Mouse (Mus musculus): ENCODE data around the gene Eml3. TPM values are rescaled to one million over a fixed set of nuclear protein-coding genes. Genes with fewer than 3 reads are reported as not detected.

Eml3 gene
- polyA plus RNA-seq, 1 experiment from 2014 or later, result 12.8 TPM

DNA sequence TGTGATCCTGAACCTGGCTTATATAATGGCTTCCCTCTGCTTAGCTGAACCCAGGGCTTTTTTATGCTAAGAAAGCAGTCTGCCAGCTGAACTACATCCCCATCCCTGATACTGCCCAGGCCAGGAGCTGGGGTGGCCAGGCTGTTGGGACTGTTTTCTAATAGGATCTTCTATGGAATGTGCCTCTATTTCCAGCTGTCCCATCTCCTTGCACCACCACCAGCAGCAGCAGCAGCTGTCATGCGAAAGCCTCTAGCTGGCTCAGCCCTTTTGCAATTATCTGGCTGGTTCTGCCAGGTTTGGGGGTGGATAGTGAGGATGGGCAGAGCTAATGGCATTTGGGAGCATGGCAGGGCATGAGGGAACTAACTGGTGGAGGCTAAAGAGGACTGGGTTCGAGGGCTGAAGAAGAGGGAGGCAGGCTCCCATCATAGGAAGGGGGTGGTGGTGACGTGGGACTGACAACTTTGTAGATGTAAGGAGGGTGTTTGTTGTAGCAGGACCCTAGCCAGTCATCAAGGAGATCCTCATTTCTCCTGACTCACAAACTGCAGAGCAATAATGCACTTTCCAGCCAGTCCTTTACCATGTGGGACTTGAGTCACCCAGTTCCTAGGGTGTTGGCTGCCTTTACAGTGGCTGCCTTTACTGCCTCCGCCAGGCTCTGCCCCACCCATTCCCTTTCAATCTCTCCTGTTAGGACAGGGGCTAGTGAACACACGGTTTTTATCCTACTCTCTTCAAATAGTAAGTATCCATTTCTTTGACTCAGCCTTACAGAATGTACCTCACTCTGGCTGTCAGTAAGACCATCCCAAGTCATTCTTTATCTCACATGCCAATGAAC is 53.2 kb downstream of the Eml3 start:
- no peak overlapping the region for H3K9ac ChIP-seq
- 64% methylated on average over 5 of the region's 5 CpGs for WGBS
- H3K4me3 ChIP-seq, result no peak overlapping the region
- H3K27me3 ChIP-seq, result no peaks in the 10 kb centered on the region
- H3K4me1 ChIP-seq (replicated peaks), result peaks cover 24% of the 10 kb centered on the region
- no peak for ATAC-seq (ENCODE audit: low FRiP score, low read depth)
- H3K36me3 ChIP-seq, result peaks cover 28% of the 10 kb centered on the region
- no peak overlapping the region for H3K4me2 ChIP-seq
- H3K9me3 ChIP-seq, result no peaks in the 10 kb centered on the region
- no peak overlapping the region for H3K27ac ChIP-seq (replicated peaks)

DNA sequence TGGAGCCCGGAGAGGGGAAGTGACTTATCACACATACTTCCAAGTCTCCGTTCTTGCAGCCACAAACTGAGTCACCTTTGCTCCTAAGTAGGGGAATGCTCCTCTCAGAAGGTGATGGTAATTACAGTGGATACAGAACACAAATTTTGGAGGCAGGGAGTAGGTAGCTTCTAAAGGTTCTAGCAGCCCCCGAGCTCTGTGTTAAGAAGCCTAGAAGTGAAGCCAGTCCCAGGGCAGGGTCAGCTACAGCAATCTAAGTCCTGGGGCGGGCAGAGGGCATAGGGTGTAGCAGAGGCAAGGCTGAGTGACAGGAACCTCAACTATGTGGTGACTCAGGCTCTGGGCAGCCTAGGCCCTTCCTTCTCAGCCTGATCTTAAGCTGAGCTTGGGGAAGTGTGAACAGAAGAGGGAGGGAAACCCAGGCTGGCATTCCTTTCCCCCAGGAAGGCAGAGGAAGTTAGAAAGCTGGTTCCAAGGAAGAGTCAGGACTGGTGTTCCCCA is 53.8 kb downstream of the Eml3 start:
- Histone ChIP-seq H3K36me3 (peaks cover 22% of the 10 kb centered on the region), H3K9me3 (no peaks in the 10 kb centered on the region), H3K27me3 (peaks cover 5% of the 10 kb centered on the region), H3K4me2 (no peak overlapping the region), H3K27ac (replicated peaks) (no peak overlapping the region), H3K4me1 (replicated peaks) (peaks cover 24% of the 10 kb centered on the region), H3K9ac (no peak overlapping the region), H3K4me3 (no peak overlapping the region)
- no peak for ATAC-seq (ENCODE audit: low FRiP score, low read depth)
- 47% methylated on average over 4 of the region's 4 CpGs for WGBS

DNA sequence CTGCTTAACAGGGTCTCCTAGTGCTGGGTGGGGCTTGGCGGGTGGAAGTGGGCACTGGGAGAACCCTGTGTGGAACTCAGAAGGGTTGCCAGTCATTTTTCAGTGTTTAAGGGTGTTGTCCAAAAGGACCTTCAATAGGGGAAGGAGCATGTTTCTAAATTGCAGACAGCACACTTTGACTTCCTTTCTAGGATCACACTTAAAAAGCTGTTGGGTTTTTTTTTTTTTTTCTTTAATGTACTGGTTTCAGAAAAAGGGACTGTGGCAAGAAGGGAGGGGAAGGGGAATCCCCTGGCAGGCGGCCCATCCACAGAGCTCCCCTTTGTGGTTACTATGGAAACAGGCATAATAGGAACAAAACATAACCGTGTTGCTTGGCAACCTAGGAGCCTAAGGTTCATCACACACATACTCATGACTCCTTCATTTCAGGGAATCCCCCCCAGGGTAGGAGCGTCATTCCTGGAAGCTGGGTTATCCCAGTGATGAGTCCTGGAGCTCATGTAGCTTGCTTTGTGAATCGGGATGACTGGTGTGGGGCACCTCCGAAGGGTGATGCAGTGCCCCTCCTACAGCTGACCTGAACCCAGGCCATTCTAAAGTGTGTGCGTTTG is 55.0 kb downstream of the Eml3 start:
- peaks cover 16% of the 10 kb centered on the region for H3K27me3 ChIP-seq
- peaks cover 10% of the 10 kb centered on the region for H3K36me3 ChIP-seq
- H3K9me3 ChIP-seq, result no peaks in the 10 kb centered on the region
- peak overlapping the region; percentile 35; the same call in 1 of the 2 replicates for H3K4me2 ChIP-seq
- peak; percentile 76 for ATAC-seq (ENCODE audit: low FRiP score, low read depth)
- H3K9ac ChIP-seq, result no peak overlapping the region
- peak overlapping the region; percentile 62; the same call in 1 of the 2 replicates for H3K27ac ChIP-seq (replicated peaks)
- H3K4me3 ChIP-seq, result no peak overlapping the region
- H3K4me1 ChIP-seq (replicated peaks), result peaks cover 32% of the 10 kb centered on the region
- 3% methylated on average over 7 of the region's 7 CpGs for WGBS

DNA sequence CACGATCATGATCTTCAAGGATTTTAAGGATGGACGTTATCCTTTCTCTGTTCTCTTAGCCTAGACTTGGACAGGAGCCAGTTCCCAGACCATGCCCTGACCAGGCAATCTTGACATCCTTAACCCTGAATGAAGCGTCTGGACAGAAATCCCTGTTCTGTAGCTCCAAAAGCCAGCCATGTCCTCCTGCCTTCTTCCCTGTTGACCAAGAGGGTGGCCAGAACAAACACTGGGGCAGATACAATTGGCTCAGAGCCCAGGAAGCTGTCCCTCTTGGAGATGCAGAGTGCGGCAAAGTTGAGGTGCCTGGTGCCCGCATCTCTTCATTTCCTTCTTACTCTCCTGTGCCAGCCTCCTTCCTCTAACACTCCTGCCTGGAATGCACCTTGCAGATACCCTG is 56.5 kb downstream of the Eml3 start:
- Histone ChIP-seq H3K36me3 (no peaks in the 10 kb centered on the region), H3K9ac (no peak overlapping the region), H3K27ac (replicated peaks) (no peak overlapping the region), H3K27me3 (peaks cover 31% of the 10 kb centered on the region), H3K9me3 (no peaks in the 10 kb centered on the region), H3K4me1 (replicated peaks) (peaks cover 47% of the 10 kb centered on the region), H3K4me2 (no peak overlapping the region), H3K4me3 (no peak overlapping the region)
- 53% methylated on average over 5 of the region's 5 CpGs for WGBS
- ATAC-seq (ENCODE audit: low FRiP score, low read depth), result no peak

DNA sequence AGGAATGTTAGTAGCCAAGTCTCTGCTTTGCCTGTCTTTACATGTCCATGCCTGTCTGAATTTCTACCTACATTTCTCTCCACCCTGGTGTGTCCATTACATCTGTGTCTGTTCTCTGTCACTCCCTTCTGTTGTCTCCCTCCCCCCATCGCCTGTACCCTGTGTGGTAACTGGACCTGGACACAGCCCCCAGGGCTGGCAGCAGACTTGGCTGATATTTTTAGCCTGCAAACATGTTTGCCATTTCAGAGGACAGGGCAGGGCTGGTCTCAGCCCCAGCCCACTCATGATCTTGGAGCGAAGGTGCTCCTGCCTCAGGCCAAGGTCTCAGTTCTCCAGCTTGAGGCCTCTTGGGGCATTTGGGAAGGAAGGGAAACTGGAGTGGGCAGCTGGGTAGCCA is 58.5 kb downstream of the Eml3 start:
- no peaks in the 10 kb centered on the region for H3K36me3 ChIP-seq
- H3K4me3 ChIP-seq, result no peak overlapping the region
- H3K4me2 ChIP-seq, result no peak overlapping the region
- H3K27ac ChIP-seq (replicated peaks), result no peak overlapping the region
- no peak overlapping the region for H3K9ac ChIP-seq
- no peaks in the 10 kb centered on the region for H3K9me3 ChIP-seq
- ATAC-seq (ENCODE audit: low FRiP score, low read depth), result no peak
- H3K4me1 ChIP-seq (replicated peaks), result peaks cover 52% of the 10 kb centered on the region
- WGBS, result 55% methylated on average over 2 of the region's 2 CpGs
- H3K27me3 ChIP-seq, result peaks cover 36% of the 10 kb centered on the region

DNA sequence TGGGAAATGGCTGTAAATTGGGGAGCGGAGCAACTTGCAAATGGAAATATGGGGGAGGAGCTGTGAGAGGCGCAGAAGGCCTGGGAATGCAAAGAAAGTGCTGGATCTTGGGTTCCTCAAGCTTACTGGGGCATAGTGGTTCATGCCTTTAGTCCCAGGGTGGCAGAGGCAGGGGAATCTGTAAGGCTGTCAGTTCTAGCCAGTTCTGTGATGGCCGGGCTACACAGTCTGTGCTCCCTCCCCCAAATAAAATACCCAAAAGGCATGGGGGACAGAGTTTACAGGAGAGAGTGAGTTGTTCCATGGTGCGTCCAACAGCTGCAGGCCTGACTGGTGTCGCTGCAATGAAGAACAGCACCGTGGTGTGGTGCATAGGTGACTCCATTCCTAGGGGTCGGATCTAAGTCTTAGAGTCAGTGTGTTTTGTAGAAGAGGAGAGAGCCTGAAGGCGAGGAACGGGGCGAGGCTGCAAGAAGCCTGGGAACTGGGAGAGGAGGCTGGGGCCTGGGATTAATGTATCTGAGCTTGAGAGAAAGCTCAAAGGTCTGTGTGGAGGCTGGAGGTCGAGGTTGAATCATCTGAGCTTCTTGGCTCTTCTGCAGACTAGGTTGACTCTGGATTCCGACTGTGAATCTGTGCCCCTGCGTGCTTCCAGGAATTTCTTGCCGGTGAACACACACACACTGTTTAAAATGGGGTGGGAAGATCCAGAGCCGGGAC is 59.2 kb downstream of the Eml3 start:
- Histone ChIP-seq H3K27me3 (peaks cover 36% of the 10 kb centered on the region), H3K4me2 (peak overlapping the region; percentile 74), H3K4me3 (peak overlapping the region; percentile 49), H3K36me3 (no peaks in the 10 kb centered on the region), H3K9me3 (no peaks in the 10 kb centered on the region), H3K4me1 (replicated peaks) (peaks cover 48% of the 10 kb centered on the region), H3K27ac (replicated peaks) (no peak overlapping the region), H3K9ac (peak overlapping the region; percentile 34; the same call in 1 of the 2 replicates)
- no peak for ATAC-seq (ENCODE audit: low FRiP score, low read depth)
- WGBS, result 20% methylated on average over 15 of the region's 15 CpGs

DNA sequence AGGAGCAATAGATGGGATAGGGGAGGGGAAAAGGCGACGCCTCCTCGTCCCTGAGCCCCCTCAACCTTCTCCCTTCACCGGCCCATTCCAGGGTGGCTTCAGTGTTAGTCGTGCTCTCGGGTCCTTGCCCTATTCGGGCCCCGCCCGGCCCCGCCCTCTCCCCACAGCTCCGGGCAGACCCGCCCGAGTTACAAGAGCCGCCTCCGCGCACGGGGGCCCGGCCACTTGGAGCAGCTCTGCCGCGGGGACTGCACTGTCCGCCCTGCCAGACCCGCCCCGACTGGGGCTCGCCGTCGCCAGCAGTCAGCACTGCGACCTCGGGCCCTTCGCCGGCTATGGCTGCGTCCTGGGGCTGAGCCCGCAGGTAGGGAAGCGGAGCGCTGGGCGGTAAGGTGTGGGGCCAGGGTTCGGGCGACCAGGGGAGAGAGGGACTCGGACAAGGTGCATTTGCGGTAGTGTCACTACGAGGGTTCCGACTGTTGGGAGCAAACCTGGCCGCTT is 59.8 kb downstream of the Eml3 start, which contains the start of gene Ahnak:
TSS of gene Ahnak (plus strand) at position 219 of the 501 bp plus-strand sequence.
- peak; percentile 7; the same call in 1 of the 2 replicates for ATAC-seq (ENCODE audit: low FRiP score, low read depth)
- Histone ChIP-seq H3K4me2 (peak within 1 kb of the TSS; percentile 74), H3K27ac (replicated peaks) (peak within 1 kb of the TSS; percentile 63), H3K9ac (peak within 1 kb of the TSS; percentile 34), H3K4me1 (replicated peaks) (peaks cover 42% of the 10 kb centered on the region), H3K27me3 (peaks cover 36% of the 10 kb centered on the region), H3K4me3 (peak within 1 kb of the TSS; percentile 49), H3K9me3 (no peaks in the 10 kb centered on the region), H3K36me3 (no peaks in the 10 kb centered on the region)
- under 1% methylated on average over 38 of the region's 42 CpGs for WGBS

DNA sequence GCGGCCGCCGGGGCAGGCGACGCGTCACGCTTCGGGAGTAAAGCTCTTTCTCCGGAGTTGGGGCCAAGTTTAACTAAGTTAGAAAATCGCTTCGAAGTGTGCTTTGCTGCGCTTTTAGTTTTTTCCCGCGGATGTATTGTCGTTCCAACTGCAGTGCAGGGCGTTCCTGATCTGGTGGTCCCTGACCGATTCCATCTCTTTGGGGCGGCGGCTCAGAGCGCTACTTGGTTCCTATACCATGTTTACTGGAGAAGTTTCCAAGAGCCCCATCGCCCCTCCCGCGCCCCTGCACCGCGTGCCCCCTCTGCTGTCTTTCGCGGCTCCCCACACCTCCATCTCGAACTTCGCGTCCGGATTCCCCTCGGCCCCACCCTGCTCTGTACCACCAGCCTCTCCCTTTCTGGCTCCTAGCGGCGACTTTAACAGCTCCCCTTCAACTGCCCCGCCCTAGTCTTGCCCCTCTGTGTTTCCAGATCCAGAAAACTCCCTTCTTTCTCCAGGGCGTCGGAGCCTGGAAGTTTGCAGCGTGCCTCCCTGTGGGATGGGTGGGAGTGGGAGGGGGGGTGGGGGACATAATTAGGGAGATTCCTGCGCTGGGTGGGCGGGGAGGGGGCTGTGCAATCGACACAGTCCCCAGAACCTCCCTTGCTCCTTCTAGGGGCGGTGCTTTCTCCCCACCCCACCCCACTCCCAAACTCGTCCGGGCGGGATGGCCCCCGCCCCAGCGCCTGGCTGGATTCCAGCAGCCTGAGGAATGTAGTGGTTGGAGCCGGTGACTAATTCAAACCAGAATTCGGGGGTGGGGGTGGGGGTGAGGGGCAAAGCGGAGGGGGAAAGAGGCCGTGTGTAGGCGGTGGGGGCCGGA is 60.4 kb downstream of the Eml3 start:
- peaks cover 36% of the 10 kb centered on the region for H3K4me1 ChIP-seq (replicated peaks)
- H3K4me2 ChIP-seq, result peak overlapping the region; percentile 74
- peak overlapping the region; percentile 34 for H3K9ac ChIP-seq
- peak; percentile 51; the same call in 1 of the 2 replicates for ATAC-seq (ENCODE audit: low FRiP score, low read depth)
- under 1% methylated on average over 53 of the region's 53 CpGs for WGBS
- no peaks in the 10 kb centered on the region for H3K36me3 ChIP-seq
- H3K4me3 ChIP-seq, result peak overlapping the region; percentile 49
- H3K9me3 ChIP-seq, result no peaks in the 10 kb centered on the region
- H3K27ac ChIP-seq (replicated peaks), result peak overlapping the region; percentile 63
- H3K27me3 ChIP-seq, result peaks cover 36% of the 10 kb centered on the region

DNA sequence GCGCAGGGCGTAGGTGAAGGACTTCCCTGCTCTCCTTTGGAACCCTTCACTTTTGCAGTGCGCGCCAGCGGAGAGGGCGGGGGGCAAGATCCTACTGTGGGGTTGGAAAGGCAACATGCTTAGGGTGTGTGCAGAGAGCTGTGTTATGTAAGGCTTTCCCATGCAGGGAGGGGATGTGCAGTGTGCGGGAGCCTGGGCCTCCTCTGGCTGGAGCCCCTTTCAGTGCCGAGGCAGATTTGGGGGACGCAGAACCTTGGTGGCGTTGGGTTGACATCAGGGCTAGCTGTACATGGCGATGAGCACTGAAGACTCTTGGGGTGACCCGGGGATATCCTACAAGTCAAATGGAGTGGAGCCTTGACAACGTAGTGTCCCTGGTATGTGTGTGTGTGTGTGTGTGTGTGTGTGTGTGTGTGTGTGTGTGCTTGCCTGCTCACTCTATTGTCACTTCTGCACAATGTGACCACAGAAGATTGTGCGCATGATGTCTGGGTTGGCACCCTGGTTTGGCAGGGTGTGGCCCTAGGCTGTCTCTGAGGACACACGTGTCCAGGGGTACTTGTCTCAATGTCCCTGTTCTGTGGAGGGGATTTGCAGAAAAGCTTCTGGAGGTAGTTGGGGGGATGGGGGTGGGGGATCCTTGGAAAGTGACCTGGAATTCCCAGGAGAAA is 61.2 kb downstream of the Eml3 start:
- no peaks in the 10 kb centered on the region for H3K9me3 ChIP-seq
- peak overlapping the region; percentile 26 for H3K9ac ChIP-seq
- ATAC-seq (ENCODE audit: low FRiP score, low read depth), result peak; percentile 65
- peak overlapping the region; percentile 49 for H3K4me3 ChIP-seq
- peaks cover 28% of the 10 kb centered on the region for H3K4me1 ChIP-seq (replicated peaks)
- H3K36me3 ChIP-seq, result no peaks in the 10 kb centered on the region
- peak overlapping the region; percentile 74 for H3K4me2 ChIP-seq
- peak overlapping the region; percentile 40; the same call in 1 of the 2 replicates for H3K27ac ChIP-seq (replicated peaks)
- 16% methylated on average over 15 of the region's 15 CpGs for WGBS
- H3K27me3 ChIP-seq, result peaks cover 36% of the 10 kb centered on the region

All from hindbrain, embryonic 15.5 days (tissue).